Mouse (Mus musculus) limb, embryonic 11.5 days (tissue): Measurements from ENCODE around the gene Dclk3. TPM values are rescaled to one million over a fixed set of nuclear protein-coding genes. Genes with fewer than 3 reads are reported as not detected.

Experiments
- ATAC-seq: fragments of 200-750 bp; cut with Nextera tagmentation; 2 replicates; pipeline ENCODE4 v1.8.0; 2017; ENCODE audit warnings: low read depth; ENCODE audit not compliant: insufficient number of reproducible peaks, low FRiP score, low TSS enrichment
- DNase-seq: peaks from one replicate; pipeline ENCODE4 v3.0.0-alpha.2; 2015; ENCODE audit warnings: low spot score
- H3K27ac ChIP-seq: fragments of 300-500 bp; sonication (generic); replicated peaks from 2 replicates; pipeline ENCODE4 v1.5.1; 2014; ENCODE audit warnings: low read depth, mild to moderate bottlenecking, low read length
- H3K27me3 ChIP-seq: fragments of 300-500 bp; sonication (generic); 2 replicates; pipeline ENCODE4 v1.6.1; 2014; ENCODE audit warnings: mild to moderate bottlenecking, low read length, mixed read lengths; ENCODE audit not compliant: control insufficient read depth, insufficient read depth
- H3K36me3 ChIP-seq: fragments of 300-500 bp; sonication (generic); 2 replicates; pipeline ENCODE4 v1.6.1; 2014; ENCODE audit warnings: mild to moderate bottlenecking, low read length, moderate library complexity, mixed read lengths; ENCODE audit not compliant: control insufficient read depth, insufficient read depth
- H3K4me1 ChIP-seq: fragments of 300-500 bp; sonication (generic); 2 replicates; pipeline ENCODE4 v1.6.1; 2014; ENCODE audit warnings: low read length, mixed read lengths; ENCODE audit not compliant: control insufficient read depth, insufficient read depth
- H3K4me2 ChIP-seq: fragments of 300-500 bp; sonication (generic); 2 replicates; pipeline ENCODE4 v1.6.1; 2014; ENCODE audit warnings: low read depth, mild to moderate bottlenecking, moderate library complexity; ENCODE audit not compliant: severe bottlenecking
- H3K4me3 ChIP-seq: fragments of 300-500 bp; sonication (generic); 2 replicates; pipeline ENCODE4 v1.5.1; 2014; ENCODE audit warnings: low read depth, low read length
- H3K9ac ChIP-seq: fragments of 300-500 bp; sonication (generic); 2 replicates; pipeline ENCODE4 v1.6.1; 2014; ENCODE audit warnings: mild to moderate bottlenecking, low read length
- H3K9me3 ChIP-seq: fragments of 300-500 bp; sonication (generic); 2 replicates; pipeline ENCODE4 v1.6.1; 2016; ENCODE audit warnings: low read length; ENCODE audit not compliant: control insufficient read depth
- WGBS: fragments of 180-500 bp; shearing (Covaris S2); extraction: QIAGEN DNeasy Blood & Tissue Kit; methylation state at CpG from one replicate; pipeline ENCODE4 v1.1.7; 2014; 5-methylcytosine and 5-hydroxymethylcytosine counted together
- polyA plus RNA-seq: library from polyadenylated mRNA; unstranded; fragments of >200 nt; fragmentation: Nextera tagmentation; extraction: Ambion mirVana; gene quantifications from 2 replicates; pipeline ENCODE4 v1.2.1, GENCODE M21; 2014

Dclk3 gene
- polyA plus RNA-seq, 1 experiment from 2014 or later, result 0.25 TPM

GRCm38 (mm10) chr9:111481011-111481410, 42.1 kb downstream of the Dclk3 start:
- Histone ChIP-seq H3K4me1 (no peaks in the 10 kb centered on the region), H3K27ac (no peak overlapping the region), H3K36me3 (no peaks in the 10 kb centered on the region), H3K9ac (no peak overlapping the region), H3K9me3 (no peaks in the 10 kb centered on the region), H3K4me3 (no peak overlapping the region), H3K27me3 (no peaks in the 10 kb centered on the region), H3K4me2 (no peak overlapping the region)
- no peak for DNase-seq
- 93% methylated on average over 3 of the region's 3 CpGs for WGBS
- no peak for ATAC-seq

- Histone ChIP-seq H3K36me3 (no peaks in the 10 kb centered on the region), H3K9me3 (no peaks in the 10 kb centered on the region), H3K4me3 (no peak overlapping the region), H3K9ac (no peak overlapping the region), H3K4me2 (no peak overlapping the region), H3K4me1 (no peaks in the 10 kb centered on the region), H3K27me3 (no peaks in the 10 kb centered on the region), H3K27ac (no peak overlapping the region)
- 62% methylated on average over 10 of the region's 10 CpGs for WGBS
- DNase-seq, result peak; percentile 42
- ATAC-seq, result peak; percentile 45; the same call in 1 of the 2 replicates
These were observed 48.0 kb downstream of the Dclk3 start for GRCm38 (mm10) chr9:111486645-111487477.

DNA sequence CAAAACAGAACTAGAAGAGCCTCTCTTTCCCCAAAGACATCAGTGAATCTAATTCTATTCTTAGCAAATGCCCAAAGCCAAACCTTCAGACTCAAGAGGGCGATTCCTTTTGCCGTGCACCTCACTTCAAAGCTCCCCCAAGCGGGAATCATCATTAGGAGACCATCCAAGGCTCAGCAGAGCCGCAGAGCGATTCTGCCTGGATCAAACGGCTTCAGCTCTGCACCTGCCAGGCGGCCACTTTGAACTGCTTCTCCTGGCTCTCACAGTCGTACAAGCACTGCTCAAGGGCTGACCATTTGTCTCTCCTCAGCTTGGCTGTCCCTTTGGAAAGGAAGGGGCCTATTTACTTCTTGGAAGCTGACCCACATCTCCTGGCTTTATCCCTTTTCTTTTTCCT, 51.7 kb downstream of the Dclk3 start:
- WGBS, result 6% methylated on average over 8 of the region's 8 CpGs
- ATAC-seq, result no peak

DNA sequence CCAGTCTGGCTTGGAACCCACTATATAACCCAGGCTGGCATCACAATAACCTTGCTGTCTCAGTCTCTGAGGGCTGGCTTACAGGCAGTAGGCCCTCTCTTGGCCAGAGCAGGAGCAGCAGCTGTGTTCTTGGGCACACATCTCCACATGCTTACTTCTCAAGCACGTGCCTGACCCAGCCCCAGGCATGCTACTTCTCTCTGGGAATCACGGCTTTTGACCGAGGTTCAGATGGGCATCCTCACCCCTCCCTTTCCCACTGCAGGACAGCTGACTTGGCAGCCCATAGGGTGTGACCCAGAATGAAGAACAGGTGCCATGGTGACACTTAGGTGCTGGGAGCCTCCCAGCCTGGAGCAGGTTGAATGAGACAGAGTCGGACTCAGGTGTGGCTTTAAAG, 52.4 kb downstream of the Dclk3 start:
- Histone ChIP-seq H3K36me3 (no peaks in the 10 kb centered on the region), H3K4me1 (no peaks in the 10 kb centered on the region), H3K9me3 (no peaks in the 10 kb centered on the region), H3K27ac (no peak overlapping the region), H3K4me2 (no peak overlapping the region), H3K27me3 (no peaks in the 10 kb centered on the region), H3K4me3 (no peak overlapping the region), H3K9ac (no peak overlapping the region)
- DNase-seq, result no peak
- no peak for ATAC-seq
- 35% methylated on average over 4 of the region's 4 CpGs for WGBS

More for the DNA sequence above, 51.7 kb downstream of the Dclk3 start:
- Histone ChIP-seq H3K27me3 (no peaks in the 10 kb centered on the region), H3K4me3 (no peak overlapping the region), H3K27ac (no peak overlapping the region), H3K36me3 (no peaks in the 10 kb centered on the region), H3K4me2 (no peak overlapping the region), H3K4me1 (no peaks in the 10 kb centered on the region), H3K9ac (no peak overlapping the region), H3K9me3 (no peaks in the 10 kb centered on the region)
- no peak for DNase-seq

- Histone ChIP-seq H3K9me3 (no peaks in the 10 kb centered on the region), H3K4me1 (0 out of 2 replicates have a peak, but pooled peaks cover 2% of the 10 kb centered on the region), H3K4me2 (no peak overlapping the region), H3K4me3 (no peak overlapping the region), H3K9ac (no peak overlapping the region), H3K27ac (no peak overlapping the region), H3K36me3 (no peaks in the 10 kb centered on the region), H3K27me3 (no peaks in the 10 kb centered on the region)
- ATAC-seq (no peak), DNase-seq (peak; percentile 34)
- WGBS, result 28% methylated on average over 5 of the region's 5 CpGs
These were observed 54.6 kb downstream of the Dclk3 start for GRCm38 (mm10) chr9:111493490-111493889.

DNA sequence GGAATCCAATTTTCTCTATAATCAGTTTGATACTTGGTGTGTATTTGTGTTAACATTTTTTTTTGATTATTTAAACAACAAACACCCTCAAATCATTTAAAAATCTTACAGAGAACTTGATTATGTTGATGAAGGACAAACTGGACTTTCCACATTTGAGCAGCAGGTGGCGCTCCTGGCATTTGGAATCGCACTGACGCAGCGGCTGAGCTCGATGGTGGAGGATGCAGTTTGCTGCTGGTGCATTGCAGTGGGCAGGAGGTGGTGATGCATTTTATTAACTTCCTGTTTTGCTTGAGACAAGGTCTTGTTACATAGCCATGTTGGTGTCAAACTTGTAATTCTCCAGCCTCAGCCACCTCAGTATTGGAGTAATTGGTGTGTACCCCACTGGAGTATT, 56.7 kb downstream of the Dclk3 start:
- Histone ChIP-seq H3K36me3 (no peaks in the 10 kb centered on the region), H3K9ac (no peak overlapping the region), H3K27me3 (no peaks in the 10 kb centered on the region), H3K4me2 (no peak overlapping the region), H3K4me3 (no peak overlapping the region), H3K27ac (no peak overlapping the region), H3K4me1 (0 out of 2 replicates have a peak, but pooled peaks cover 2% of the 10 kb centered on the region), H3K9me3 (no peaks in the 10 kb centered on the region)
- WGBS, result under 1% methylated on average over 5 of the region's 5 CpGs
- ATAC-seq (0 out of 2 replicates have a peak, but pooled peaks have one; percentile 32), DNase-seq (peak; percentile 91)

GRCm38 (mm10) chr9:111497074-111497811, 58.4 kb downstream of the Dclk3 start:
- WGBS, result 31% methylated on average over 9 of the region's 9 CpGs
- DNase-seq, result peak; percentile 88

GRCm38 (mm10) chr9:111500211-111500610, 61.3 kb downstream of the Dclk3 start:
- DNase-seq, result no peak
- no peak overlapping the region for H3K4me3 ChIP-seq
- H3K9me3 ChIP-seq, result no peaks in the 10 kb centered on the region
- H3K27ac ChIP-seq, result no peak overlapping the region
- H3K4me1 ChIP-seq, result 0 out of 2 replicates have a peak, but pooled peaks cover 2% of the 10 kb centered on the region
- no peaks in the 10 kb centered on the region for H3K36me3 ChIP-seq
- H3K27me3 ChIP-seq, result no peaks in the 10 kb centered on the region
- WGBS, result 88% methylated on average over 9 of the region's 9 CpGs
- ATAC-seq, result no peak
- H3K9ac ChIP-seq, result no peak overlapping the region
- H3K4me2 ChIP-seq, result no peak overlapping the region

More at GRCm38 (mm10) chr9:111497074-111497811, 58.4 kb downstream of the Dclk3 start:
- Histone ChIP-seq H3K27ac (no peak overlapping the region), H3K9me3 (no peaks in the 10 kb centered on the region), H3K4me3 (no peak overlapping the region), H3K4me1 (0 out of 2 replicates have a peak, but pooled peaks cover 2% of the 10 kb centered on the region), H3K9ac (no peak overlapping the region), H3K36me3 (no peaks in the 10 kb centered on the region), H3K4me2 (no peak overlapping the region), H3K27me3 (no peaks in the 10 kb centered on the region)
- ATAC-seq, result peak; percentile 57; the same call in 1 of the 2 replicates
